Mouse (Mus musculus) CH12F3 (cell line): ENCODE results near the gene Kdm7a.

Source experiments
- in situ Hi-C: fragments of 300-500 bp; cut with MboI; formaldehyde crosslinking; loops from 2 replicates; pipeline ENCODE4 v1.14.3; 2020; ENCODE audit warnings: low sequenced_read_pairs

Kdm7a gene

GRCm38 (mm10) chr6:39208181-39208580, 1.6 kb upstream of the Kdm7a start:
- in situ Hi-C loops, result no loop called here

GRCm38 (mm10) chr6:39205650-39206580, 674 bp downstream of the Kdm7a start:
- in situ Hi-C loops, result no loop called here

DNA sequence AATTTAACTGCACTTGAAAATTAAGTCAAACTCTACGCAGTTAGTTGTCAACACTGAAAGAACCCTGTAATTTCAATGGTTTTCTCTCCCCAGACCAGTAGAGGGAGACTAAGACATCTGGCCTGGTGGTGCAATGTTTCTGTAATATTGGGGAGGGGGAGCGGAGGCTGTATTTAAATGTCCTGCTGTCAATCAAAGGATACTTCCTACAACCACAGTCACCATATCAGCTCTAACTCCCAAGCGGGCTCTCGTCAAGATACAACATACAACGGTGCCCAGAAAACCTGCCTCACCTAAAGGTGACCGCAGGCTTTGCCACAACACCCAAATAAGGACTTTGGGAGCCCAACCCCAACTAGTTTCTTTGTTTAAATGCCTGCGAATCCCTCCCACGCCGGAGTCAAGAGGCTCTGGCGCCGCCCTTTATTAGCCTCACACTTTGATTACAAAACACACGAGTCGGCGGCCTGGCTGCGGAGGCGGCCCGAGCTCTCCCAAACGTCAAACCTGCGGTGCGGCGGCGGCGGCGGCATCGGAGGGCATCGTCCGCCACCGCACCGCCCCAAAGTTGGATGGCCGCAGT, 1.4 kb downstream of the Kdm7a start:
- in situ Hi-C loops, result no loop called here

- in situ Hi-C loops, result no loop called here
These were observed 2.1 kb downstream of the Kdm7a start for GRCm38 (mm10) chr6:39204444-39204843.

GRCm38 (mm10) chr6:39203236-39203635, 3.4 kb downstream of the Kdm7a start:
- in situ Hi-C loops, result no loop called here

DNA sequence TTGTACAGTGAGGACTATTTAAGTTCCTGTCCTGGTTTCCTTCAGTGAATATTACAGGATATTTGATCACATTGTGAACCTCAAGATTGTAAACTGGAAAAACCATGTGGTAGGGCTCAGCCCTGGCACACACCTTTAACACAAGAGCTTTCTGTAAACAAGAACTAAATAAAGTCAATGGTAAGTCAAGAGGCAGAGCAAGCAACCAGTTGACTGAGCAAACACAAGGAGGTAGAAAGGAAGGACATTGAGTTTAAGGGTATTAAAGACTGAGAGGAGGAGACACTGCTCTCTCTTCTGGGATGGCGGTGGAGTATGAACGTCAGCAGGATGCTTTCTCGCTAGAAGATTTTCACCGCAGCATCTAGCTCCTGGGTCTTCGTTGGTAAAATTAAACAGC, 13.6 kb downstream of the Kdm7a start:
- in situ Hi-C loops, result loop anchor here (25.0 kb wide), 1 partner anchor 144 kb away; no protein-coding TSS in a partner anchor

DNA sequence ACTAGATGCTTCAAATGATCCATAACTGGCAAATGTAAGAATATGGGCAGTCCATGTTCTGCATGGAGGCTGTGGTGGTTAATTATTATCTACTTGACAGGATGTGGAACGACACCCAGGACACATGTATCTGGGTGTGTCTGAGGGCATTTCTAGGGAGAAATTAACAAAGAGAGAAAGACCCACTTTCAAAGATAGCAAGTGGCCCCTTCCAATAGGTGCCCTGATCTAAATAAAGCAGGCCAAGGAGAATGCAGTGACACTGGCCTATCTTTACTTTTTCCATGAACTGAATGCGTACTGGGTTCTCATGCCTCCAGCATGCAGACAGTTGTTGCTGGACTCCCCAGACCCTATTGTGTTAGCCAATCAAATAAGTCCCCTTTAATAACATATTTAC, 15.1 kb downstream of the Kdm7a start:
- in situ Hi-C loops, result loop anchor here (25.0 kb wide), 1 partner anchor 146 kb away; no protein-coding TSS in a partner anchor

DNA sequence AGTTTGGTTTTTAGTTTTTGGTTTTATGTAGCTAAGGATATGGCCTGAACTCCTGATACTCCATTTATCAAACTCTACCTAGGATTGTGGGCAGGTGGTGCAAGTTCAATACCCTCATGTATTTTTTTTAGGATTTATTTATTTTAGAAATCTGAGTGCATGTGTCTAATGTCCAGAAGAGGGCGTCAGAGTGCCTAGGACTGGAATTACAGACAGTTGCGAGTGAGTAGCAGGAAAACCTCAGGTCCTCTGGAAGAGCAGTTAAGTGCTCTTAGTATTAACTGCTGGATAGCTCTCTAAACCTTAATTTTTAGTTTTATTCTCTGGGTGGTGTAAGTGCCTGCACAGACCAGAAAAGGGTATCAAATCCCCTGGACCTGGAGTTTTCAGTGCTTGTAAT, 19.4 kb downstream of the Kdm7a start:
- in situ Hi-C loops, result loop anchor here (25.0 kb wide), 1 partner anchor 150 kb away; no protein-coding TSS in a partner anchor

GRCm38 (mm10) chr6:39169089-39169488, 37.5 kb downstream of the Kdm7a start:
- in situ Hi-C loops, result no loop called here

GRCm38 (mm10) chr6:39164891-39165290, 41.7 kb downstream of the Kdm7a start:
- in situ Hi-C loops, result no loop called here

- in situ Hi-C loops, result no loop called here
These were observed 44.6 kb downstream of the Kdm7a start for GRCm38 (mm10) chr6:39161975-39162374.

DNA sequence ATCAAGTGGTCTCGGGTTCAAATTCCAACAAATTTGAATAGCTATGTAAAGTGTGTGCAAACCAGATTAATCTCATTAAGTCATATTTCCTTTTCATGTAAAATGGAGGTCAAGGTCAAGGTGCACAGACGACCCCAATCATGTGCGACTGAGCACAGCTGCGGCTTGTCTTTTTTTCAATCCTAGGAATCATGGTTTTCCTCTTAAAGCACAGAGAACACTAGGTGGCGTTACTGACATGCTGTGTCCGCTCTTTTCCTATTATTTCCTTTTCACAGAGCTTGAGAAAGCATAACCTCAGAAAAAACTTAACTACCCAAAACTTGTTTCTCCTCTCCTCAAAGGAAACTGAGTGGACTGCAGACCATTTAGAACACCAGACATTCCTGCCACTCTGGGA, 60.5 kb downstream of the Kdm7a start:
- in situ Hi-C loops, result no loop called here

GRCm38 (mm10) chr6:39132556-39132955, 74.0 kb downstream of the Kdm7a start:
- in situ Hi-C loops, result no loop called here

DNA sequence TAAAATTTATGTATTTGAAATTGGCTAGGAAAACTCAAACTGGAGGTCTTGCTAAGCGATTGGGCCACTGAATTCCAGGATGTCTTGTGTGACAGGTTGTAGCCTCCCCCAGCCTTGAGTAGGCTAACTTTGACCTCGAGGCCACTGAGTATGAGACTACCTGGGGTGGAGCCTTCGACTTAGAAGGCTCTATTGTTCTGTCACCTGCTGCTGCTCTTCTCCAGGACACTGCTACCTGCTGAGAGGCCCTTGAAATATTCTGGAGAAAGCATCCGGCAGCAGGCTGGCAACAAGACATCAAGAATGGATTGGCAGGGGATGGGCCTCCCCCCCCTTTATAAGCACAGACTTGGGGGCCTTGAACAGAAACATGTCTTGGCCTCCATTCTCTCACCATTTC, 75.1 kb downstream of the Kdm7a start:
- in situ Hi-C loops, result no loop called here

GRCm38 (mm10) chr6:39124719-39125118, 81.9 kb downstream of the Kdm7a start:
- in situ Hi-C loops, result no loop called here

DNA sequence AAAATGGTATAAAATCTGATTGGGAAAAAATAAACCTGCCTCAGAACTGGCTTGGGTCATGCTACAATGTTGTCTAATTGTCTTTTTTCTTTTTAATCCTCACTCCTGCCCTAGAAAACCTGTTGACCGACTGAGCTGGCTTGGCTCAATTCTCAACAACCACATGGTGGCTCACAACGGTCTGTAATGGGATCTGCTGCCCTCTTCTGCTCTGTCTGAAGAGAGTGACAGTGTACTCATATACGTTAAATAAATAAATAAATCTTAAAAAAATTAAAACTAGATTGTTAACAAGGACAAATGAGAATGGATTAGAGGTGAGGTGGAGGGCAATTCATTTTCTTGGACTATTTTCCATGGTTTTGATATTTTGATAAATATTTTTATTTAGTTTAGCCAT, 85.9 kb downstream of the Kdm7a start:
- in situ Hi-C loops, result no loop called here

GRCm38 (mm10) chr6:39118456-39118881, 88.1 kb downstream of the Kdm7a start:
- in situ Hi-C loops, result no loop called here

DNA sequence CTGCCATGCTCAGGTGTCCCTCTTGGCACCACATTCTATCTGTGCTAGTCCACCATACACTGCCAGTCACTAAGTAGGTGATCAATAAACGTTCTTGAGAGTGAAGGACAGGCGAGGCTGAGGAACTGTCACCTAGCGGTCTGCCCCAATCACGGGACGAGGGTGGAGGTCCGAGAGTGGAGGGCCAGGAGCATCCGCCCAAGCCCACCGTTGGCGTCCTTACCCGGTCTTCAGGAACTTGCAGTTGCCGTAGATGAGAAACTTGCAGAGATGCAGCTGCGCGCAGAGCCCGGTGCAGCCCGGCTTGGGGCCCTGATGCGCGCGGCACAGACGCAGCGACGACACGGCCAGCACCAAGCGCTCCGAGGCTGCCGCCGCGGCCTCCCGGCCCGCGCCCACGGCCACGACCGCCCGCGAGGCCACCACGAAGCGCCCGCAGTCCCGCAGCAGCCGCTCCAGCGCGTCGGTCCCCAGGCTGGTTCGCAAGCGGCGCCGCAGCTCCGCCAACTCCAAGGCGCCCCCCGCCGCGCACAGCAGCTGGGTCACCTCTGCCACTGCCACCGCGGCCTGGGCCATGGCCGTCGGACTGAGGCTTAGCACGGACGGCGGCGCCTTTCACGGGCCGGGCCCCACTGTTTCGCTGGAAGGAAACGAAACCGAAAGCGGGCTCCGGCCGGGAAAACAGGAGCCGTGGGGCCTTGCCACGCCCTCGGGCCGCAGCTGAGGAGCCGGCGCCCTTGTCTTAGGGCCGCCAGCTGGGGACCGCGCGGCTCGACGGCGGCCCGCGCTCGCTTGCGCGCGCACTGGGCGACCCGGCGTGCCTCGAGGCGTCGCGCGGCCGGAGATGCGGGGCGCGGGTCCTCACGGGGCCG, 88.8 kb downstream of the Kdm7a start, which contains the start of gene Parp12:
Parp12 (minus strand) TSS at position 766 of the 872 bp plus-strand sequence.
- in situ Hi-C loops, result no loop called here

GRCm38 (mm10) chr6:39115438-39115837, 91.2 kb downstream of the Kdm7a start:
- in situ Hi-C loops, result no loop called here

DNA sequence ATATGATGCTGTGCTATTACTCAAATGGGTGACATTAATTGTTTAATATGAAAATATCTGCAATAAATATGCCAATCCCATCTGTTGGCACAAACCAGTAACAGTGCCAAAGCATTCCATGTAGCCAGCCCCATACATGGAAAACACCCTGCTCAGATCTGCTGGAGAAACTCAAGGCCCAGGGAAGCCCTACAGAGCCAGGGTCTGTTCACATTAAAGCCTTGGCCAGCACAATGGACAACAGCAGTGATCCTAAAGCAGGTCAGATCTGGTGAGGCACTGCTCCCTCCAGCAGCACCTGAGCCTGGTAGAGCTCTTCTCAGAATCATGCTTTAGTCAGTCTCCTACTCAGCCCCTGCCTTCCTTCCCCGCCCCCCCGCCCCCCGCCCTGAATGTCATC, 93.4 kb downstream of the Kdm7a start:
- in situ Hi-C loops, result no loop called here

GRCm38 (mm10) chr6:39112701-39113100, 93.9 kb downstream of the Kdm7a start:
- in situ Hi-C loops, result no loop called here
